Mouse (Mus musculus) forebrain, embryonic 16.5 days (tissue): ENCODE measurements at regions not wholly inside any gene's neighbourhood (a gene's known extent, or its start where the extent isn't known, plus 50 kb on each side); places are given as distances from the start of the nearest gene placed in this dataset.

Experiments
- ATAC-seq: fragments of 200-750 bp; cut with Nextera tagmentation; 2 replicates; pipeline ENCODE4 v1.8.0; 2017; ENCODE audit warnings: mild to moderate bottlenecking, moderate library complexity
- H3K27ac ChIP-seq: fragments of 300-500 bp; sonication (generic); 2 replicates; pipeline ENCODE4 v1.5.1; 2014; ENCODE audit warnings: low read length, control low read depth
- H3K27me3 ChIP-seq: fragments of 300-500 bp; sonication (generic); replicated peaks from 2 replicates; pipeline ENCODE4 v1.6.1; 2014; ENCODE audit warnings: low read length; ENCODE audit not compliant: control insufficient read depth, insufficient read depth
- H3K36me3 ChIP-seq: fragments of 300-500 bp; sonication (generic); 2 replicates; pipeline ENCODE4 v1.6.1; 2014; ENCODE audit not compliant: control insufficient read depth, insufficient read depth
- H3K4me1 ChIP-seq: fragments of 300-500 bp; sonication (generic); replicated peaks from 2 replicates; pipeline ENCODE4 v1.6.1; 2014; ENCODE audit warnings: low read length; ENCODE audit not compliant: control insufficient read depth, insufficient read depth
- H3K4me2 ChIP-seq: fragments of 300-500 bp; sonication (generic); 2 replicates; pipeline ENCODE4 v1.6.1; 2014; ENCODE audit warnings: mild to moderate bottlenecking, low read length, control low read depth
- H3K4me3 ChIP-seq: fragments of 300-500 bp; sonication (generic); replicated peaks from 2 replicates; pipeline ENCODE4 v1.5.1; 2014; ENCODE audit warnings: mild to moderate bottlenecking, low read length, control low read depth
- H3K9ac ChIP-seq: fragments of 300-500 bp; sonication (generic); replicated peaks from 2 replicates; pipeline ENCODE4 v1.6.1; 2014; ENCODE audit warnings: low read depth, low read length, control low read depth
- H3K9me3 ChIP-seq: fragments of 300-500 bp; sonication (generic); 2 replicates; pipeline ENCODE4 v1.6.1; 2016; ENCODE audit warnings: low read length; ENCODE audit not compliant: control insufficient read depth
- WGBS: fragments of 180-500 bp; shearing (Covaris S2); extraction: QIAGEN DNeasy Blood & Tissue Kit; methylation state at CpG from one replicate; pipeline ENCODE4 v1.1.7; 2014; 5-methylcytosine and 5-hydroxymethylcytosine counted together

DNA sequence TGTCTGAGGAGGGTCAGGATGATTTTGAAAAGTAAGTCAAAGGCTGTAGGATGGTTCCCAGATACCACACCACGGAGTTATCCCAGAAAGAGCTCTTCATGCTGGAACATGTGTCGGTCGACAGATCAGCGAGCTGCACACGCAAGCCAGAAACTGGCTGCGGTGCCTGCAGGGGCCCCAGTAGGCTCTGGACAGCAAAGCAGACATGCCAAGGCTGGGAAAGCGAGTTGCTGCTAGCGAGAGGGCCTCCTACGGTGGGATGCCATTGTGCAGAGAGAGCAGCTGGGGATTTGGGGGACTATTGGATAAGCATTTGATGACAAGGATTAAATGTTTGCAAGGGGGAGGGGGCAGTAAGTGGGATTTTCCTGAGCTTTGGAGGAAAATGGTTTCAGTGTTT is 145.4 kb upstream of the Cops8 start:
- Histone ChIP-seq H3K27me3 (no peaks in the 10 kb centered on the region), H3K9me3 (no peaks in the 10 kb centered on the region), H3K4me3 (no peak overlapping the region), H3K9ac (0 out of 2 replicates have a peak overlapping the region, but pooled peaks have one; percentile 4), H3K36me3 (no peaks in the 10 kb centered on the region), H3K4me1 (peaks cover 4% of the 10 kb centered on the region; the same call in 1 of the 2 replicates), H3K27ac (no peak overlapping the region), H3K4me2 (no peak overlapping the region)
- peak; percentile 54; the same call in 1 of the 2 replicates for ATAC-seq
- 3% methylated on average over 9 of the region's 9 CpGs for WGBS

DNA sequence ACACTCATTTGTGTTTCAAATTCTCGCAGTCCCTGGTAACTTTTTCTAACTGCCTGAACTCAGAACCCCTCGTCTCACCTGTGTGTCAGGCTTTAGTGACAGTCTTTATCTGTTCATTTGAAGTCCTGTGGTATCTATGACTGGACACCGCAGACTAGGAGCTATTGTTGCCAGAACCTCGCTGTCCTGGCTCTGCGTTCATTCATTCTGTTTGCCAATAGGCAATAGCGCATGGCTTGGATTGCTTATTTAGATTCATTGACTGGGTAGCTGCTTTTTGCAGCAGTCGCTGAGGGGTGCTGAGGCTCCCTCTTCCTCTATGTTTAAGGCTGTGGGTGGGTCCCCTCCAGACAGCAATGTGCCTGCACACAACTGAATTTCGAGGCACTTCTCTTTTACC is 144.6 kb upstream of the Cops8 start:
- WGBS: 35% methylated on average over 8 of the region's 8 CpGs
- H3K27ac ChIP-seq: no peak overlapping the region
- no peak overlapping the region for H3K9ac ChIP-seq
- no peaks in the 10 kb centered on the region for H3K27me3 ChIP-seq
- no peak overlapping the region for H3K4me3 ChIP-seq
- ATAC-seq: no peak
- no peaks in the 10 kb centered on the region for H3K9me3 ChIP-seq
- no peak overlapping the region for H3K4me2 ChIP-seq
- H3K36me3 ChIP-seq: no peaks in the 10 kb centered on the region
- peaks cover 4% of the 10 kb centered on the region; the same call in 1 of the 2 replicates for H3K4me1 ChIP-seq

DNA sequence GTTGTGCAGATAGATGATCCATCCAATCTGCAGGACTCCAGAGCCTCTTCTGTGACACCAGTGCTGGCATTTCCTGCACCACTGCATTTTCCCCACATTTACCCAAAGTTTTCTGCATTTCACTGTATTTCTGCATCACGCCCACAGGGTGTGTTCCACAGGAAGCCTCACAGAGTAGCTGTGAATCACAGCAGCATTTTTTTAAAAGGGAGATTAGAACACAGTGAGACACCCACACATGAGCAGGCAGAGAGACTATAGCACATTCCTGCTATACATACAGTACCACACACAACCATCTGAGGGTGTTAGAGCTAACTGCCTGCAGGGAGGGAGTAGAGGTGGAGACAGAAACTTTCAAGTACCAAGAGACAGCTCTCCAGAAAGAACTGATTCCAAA is 141.1 kb upstream of the Cops8 start:
- Histone ChIP-seq H3K9me3 (no peaks in the 10 kb centered on the region), H3K4me3 (no peak overlapping the region), H3K4me1 (peaks cover 4% of the 10 kb centered on the region; the same call in 1 of the 2 replicates), H3K27me3 (no peaks in the 10 kb centered on the region), H3K36me3 (no peaks in the 10 kb centered on the region), H3K4me2 (no peak overlapping the region), H3K27ac (no peak overlapping the region), H3K9ac (no peak overlapping the region)
- WGBS: 100% methylated on average over 1 of the region's 1 CpGs
- ATAC-seq: no peak

DNA sequence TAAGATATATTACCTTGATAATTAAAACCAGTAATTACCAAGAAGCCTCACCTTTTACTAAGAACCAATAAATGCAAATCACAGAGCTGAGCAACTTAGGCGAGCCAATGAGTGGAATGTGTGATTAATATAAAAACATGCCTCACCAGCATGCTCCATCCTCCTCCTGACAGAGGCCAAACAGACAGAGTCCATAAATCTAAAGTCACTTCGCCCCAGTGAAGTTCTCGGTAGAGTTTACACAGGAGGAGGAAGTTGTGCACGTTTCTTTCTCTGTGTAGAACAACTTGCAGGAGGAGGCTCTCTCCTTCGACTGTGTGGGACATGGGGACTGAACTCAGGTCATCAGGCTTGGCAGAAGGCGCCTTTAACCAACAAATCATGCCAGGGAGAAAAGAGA is 139.5 kb upstream of the Cops8 start:
- no peaks in the 10 kb centered on the region for H3K36me3 ChIP-seq
- H3K27me3 ChIP-seq: no peaks in the 10 kb centered on the region
- no peak overlapping the region for H3K9ac ChIP-seq
- H3K4me3 ChIP-seq: no peak overlapping the region
- WGBS: 89% methylated on average over 6 of the region's 6 CpGs
- H3K4me2 ChIP-seq: no peak overlapping the region
- H3K27ac ChIP-seq: no peak overlapping the region
- no peaks in the 10 kb centered on the region; the same call in 1 of the 2 replicates for H3K4me1 ChIP-seq
- ATAC-seq: no peak
- H3K9me3 ChIP-seq: no peaks in the 10 kb centered on the region

DNA sequence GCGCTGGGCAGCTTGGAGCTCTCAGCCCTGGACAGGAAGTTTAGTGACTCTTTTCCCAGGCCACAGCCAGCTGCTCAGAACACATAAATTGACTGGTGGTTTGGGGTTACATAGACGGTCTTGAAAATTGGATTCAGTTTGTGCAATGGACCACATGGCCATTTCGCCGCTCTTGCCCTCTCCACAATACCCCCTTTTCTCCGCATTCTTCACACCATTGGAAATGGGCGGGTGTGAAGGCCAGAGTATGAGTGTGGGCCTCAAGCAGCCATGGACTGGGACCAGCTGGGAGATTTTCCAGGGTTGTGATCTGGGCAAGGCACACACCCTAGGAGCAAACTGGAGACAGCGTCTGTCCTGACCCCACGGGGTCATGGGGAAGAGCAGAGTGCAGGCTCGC is 135.1 kb upstream of the Cops8 start:
- peaks cover 6% of the 10 kb centered on the region for H3K4me1 ChIP-seq
- WGBS: 51% methylated on average over 9 of the region's 9 CpGs
- H3K27me3 ChIP-seq: no peaks in the 10 kb centered on the region
- no peak overlapping the region for H3K4me3 ChIP-seq
- H3K36me3 ChIP-seq: no peaks in the 10 kb centered on the region
- H3K27ac ChIP-seq: no peak overlapping the region
- no peak for ATAC-seq
- no peak overlapping the region for H3K4me2 ChIP-seq
- H3K9me3 ChIP-seq: no peaks in the 10 kb centered on the region
- H3K9ac ChIP-seq: no peak overlapping the region

DNA sequence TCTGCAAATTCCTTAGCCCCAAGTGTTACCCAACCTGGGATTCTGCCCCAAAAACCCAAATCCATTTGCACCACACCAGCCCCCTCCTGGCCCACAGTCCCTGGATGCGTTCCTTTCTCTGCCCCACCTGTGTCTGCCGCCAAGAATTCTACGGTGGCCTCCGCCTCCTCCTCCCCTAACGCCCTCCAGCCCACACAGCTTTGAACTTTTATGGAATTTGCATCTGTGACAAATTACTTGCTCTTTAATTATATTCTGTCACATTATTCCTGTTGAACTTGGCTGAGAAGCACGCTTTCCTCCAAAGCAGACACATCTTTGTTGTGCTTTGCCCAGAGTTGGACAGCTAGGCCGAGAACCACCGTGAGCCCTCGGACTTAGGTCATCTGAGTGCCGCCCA is 131.8 kb upstream of the Cops8 start:
- Histone ChIP-seq H3K4me2 (no peak overlapping the region), H3K9me3 (no peaks in the 10 kb centered on the region), H3K27ac (no peak overlapping the region), H3K27me3 (no peaks in the 10 kb centered on the region), H3K36me3 (no peaks in the 10 kb centered on the region), H3K9ac (no peak overlapping the region), H3K4me1 (peaks cover 17% of the 10 kb centered on the region), H3K4me3 (no peak overlapping the region)
- ATAC-seq: no peak
- WGBS: 39% methylated on average over 10 of the region's 10 CpGs

DNA sequence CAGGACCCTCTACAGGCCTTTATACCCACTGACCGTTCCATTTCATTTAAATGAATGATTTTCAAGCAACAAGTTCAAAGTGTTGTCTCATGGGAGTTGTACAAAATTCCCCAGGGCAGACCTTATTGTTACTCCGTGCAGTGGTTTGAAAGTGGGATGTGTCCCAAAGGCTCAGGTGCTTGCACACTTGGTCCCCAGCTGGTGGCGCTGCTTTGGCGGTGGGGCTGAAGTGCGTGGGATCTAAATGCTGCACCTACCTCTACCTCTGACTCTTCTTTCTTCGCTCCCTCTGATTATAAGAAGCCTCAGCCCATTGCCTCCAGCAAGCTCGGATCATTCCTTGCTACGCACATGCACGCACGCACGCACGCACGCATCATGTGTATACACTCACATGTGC is 131.0 kb upstream of the Cops8 start:
- Histone ChIP-seq H3K4me3 (no peak overlapping the region), H3K9ac (no peak overlapping the region), H3K27me3 (no peaks in the 10 kb centered on the region), H3K9me3 (no peaks in the 10 kb centered on the region), H3K27ac (no peak overlapping the region), H3K4me2 (no peak overlapping the region), H3K36me3 (no peaks in the 10 kb centered on the region), H3K4me1 (peaks cover 17% of the 10 kb centered on the region)
- WGBS: 90% methylated on average over 13 of the region's 13 CpGs
- ATAC-seq: no peak

DNA sequence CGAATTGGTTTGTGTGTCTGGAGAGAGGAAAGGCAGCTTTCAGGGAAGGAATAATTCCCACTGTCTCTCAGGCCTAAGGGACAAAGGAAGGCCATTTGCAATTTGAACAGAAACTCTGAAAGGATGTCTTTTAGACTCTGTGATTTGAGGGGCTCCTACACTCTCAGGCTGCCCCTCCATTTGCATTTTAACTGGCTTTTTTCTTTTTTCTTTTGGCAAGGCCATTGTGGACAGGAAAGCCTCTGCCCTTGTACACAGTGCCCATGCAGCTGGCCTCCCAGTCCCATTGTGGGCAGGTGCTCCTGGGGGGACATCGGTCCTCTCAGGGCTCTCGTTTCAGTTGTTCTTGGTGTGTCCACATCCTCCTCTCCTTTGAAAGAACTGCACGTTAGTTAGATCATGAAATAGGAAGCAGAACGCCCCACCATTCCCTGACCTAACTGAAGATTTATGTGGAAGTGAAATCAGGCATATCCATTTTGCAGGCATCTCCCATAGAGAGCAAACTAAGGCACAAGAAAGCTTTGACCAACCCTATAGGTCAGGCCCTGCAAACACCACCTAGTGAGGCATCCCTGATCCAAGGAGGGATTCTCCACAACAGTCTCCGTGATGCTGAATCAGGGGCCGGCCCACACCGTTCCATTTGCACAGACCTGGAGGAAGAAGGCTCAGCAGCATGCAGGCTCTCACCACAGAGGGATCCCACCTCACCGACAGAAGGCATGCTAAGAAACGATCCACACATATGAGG is 127.5 kb upstream of the Cops8 start:
- H3K9ac ChIP-seq: no peak overlapping the region
- no peak overlapping the region for H3K4me2 ChIP-seq
- H3K27me3 ChIP-seq: no peaks in the 10 kb centered on the region
- no peaks in the 10 kb centered on the region for H3K36me3 ChIP-seq
- H3K4me3 ChIP-seq: no peak overlapping the region
- 42% methylated on average over 10 of the region's 10 CpGs for WGBS
- peak overlapping the region; percentile 53 for H3K27ac ChIP-seq
- H3K4me1 ChIP-seq: peaks cover 15% of the 10 kb centered on the region
- peak; percentile 88 for ATAC-seq
- no peaks in the 10 kb centered on the region for H3K9me3 ChIP-seq

DNA sequence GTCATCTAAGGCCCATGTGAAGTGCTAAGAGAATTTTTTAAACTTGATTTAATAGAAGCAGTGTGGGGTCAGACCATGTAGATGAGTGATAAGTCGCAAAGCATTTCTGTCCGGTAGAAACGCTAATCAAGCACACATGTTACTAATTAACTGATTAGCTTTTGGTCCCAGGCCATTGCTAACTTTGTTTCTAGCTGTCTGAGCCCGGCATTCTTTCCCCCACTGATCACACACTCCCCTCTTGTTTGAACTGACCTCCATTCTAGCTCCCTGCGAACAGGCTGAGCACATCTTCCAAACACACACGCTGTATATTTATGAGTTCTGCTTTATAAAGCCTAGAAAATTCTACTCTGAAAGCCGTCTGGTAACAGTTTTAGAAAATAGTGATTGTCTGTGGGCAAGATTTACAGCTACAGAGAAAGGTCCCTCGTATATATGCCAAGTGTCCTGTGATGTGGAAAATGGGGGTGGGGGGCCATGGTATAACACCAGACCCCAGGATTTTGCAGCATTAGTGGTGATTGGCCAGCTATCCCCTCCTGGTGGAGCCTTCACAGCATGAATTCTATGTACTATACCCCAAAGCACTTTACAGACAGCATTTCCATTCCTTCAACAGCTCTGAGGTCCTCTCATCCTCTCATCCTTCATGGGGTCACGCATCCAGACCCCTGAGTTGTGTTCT is 126.1 kb upstream of the Cops8 start:
- no peaks in the 10 kb centered on the region for H3K9me3 ChIP-seq
- no peaks in the 10 kb centered on the region for H3K36me3 ChIP-seq
- no peak overlapping the region for H3K9ac ChIP-seq
- peaks cover 11% of the 10 kb centered on the region for H3K4me1 ChIP-seq
- no peak overlapping the region for H3K4me3 ChIP-seq
- ATAC-seq: no peak
- WGBS: 28% methylated on average over 9 of the region's 9 CpGs
- H3K4me2 ChIP-seq: no peak overlapping the region
- H3K27ac ChIP-seq: no peak overlapping the region
- H3K27me3 ChIP-seq: no peaks in the 10 kb centered on the region
